Mouse (Mus musculus): ENCODE data around the gene Prdm16. TPM values are rescaled to one million over a fixed set of nuclear protein-coding genes. Genes with fewer than 3 reads are reported as not detected.

Gene Prdm16
- polyA plus RNA-seq (2015; fragmentation: Nextera tagmentation; extraction: Ambion mirVana), result 7.7 and 9.0 TPM in 2 replicates

DNA sequence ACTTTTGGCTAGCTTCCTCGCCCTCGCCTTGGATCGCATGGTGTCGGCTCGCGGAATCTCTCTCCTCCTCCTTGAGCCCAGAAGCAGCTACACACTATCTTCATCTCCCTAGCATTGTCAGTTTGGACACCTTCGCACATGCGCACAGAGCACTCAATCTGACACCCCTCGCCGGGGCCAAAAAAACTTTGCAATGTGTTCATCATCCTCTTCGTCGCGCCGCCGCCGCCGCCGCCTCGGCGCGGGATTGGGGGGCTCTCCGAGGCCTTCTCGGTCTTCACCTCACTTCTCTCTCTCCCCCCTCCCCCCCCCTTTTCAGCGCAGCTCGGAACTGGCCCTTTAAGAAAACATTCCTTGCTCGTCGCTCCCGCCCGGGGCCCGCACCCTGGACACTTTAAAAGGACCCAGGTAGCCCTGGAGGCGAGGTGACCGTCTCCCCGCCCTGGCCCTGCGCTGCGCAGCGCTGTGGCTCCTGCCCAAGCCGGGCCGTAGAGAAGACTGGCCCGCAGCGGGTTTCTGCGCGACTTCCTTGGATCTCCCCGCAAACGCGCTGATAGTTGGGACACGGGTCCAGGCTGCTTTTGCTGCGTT is at the start of gene Prdm16:
TSS of gene Prdm16 (minus strand) at position 153 of the 591 bp plus-strand sequence.
- H3K4me1 ChIP-seq, result peaks cover 42% of the 10 kb centered on the region
- peaks cover 70% of the 10 kb centered on the region for H3K27me3 ChIP-seq (replicated peaks)
- ATAC-seq (ENCODE audit: low FRiP score), result no peak; the same call in 1 of the 2 replicates
- no peaks in the 10 kb centered on the region for H3K9me3 ChIP-seq (replicated peaks)
- no peaks in the 10 kb centered on the region for H3K36me3 ChIP-seq
- peak within 1 kb of the TSS; percentile 44 for H3K4me3 ChIP-seq (replicated peaks)
- 1% methylated on average over 47 of the region's 47 CpGs for WGBS
- peak within 1 kb of the TSS; percentile 63 for H3K4me2 ChIP-seq
- peak within 1 kb of the TSS; percentile 46 for H3K9ac ChIP-seq (replicated peaks)
- H3K27ac ChIP-seq (replicated peaks), result peak within 1 kb of the TSS; percentile 77

DNA sequence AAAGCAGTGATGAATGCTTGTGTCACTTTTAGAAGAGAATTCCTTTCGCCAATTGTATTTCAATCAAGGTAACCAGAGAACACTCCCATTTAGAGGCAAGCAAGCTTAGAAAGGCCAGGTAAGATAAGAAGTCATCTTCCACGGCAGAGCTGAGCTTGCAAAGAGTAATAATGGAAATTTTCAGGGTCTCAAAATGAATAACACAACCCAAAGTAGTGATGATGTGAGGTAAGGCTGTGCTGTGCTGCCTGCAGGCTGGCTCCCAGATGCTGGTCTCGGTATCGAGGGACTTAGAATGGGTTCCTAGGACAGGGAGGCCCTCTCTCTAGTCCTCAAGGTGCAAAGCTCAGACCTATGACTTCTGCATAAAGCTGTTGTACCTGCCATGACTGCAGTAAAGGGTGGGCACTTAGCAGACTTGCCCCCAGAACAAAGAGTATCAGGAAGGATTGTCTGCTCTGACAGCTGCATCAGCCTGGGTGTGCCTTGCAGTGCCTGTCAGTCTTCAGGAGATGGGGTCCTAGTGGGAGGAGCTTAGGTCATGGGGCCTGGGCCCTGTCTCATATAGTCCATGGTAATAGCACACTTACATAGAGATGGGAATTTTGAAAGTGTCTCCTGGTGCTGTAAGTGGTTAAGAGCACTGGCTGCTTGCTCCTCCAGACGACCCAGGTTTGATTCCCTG is 46.5 kb upstream of the Prdm16 start:
- Histone ChIP-seq H3K4me1 (no peaks in the 10 kb centered on the region), H3K4me2 (no peak overlapping the region), H3K9me3 (replicated peaks) (no peaks in the 10 kb centered on the region), H3K27me3 (replicated peaks) (peaks cover 14% of the 10 kb centered on the region), H3K36me3 (no peaks in the 10 kb centered on the region), H3K27ac (replicated peaks) (no peak overlapping the region), H3K4me3 (replicated peaks) (no peak overlapping the region), H3K9ac (replicated peaks) (no peak overlapping the region)
- no peak for ATAC-seq (ENCODE audit: low FRiP score)
- WGBS, result 82% methylated on average over 5 of the region's 5 CpGs

DNA sequence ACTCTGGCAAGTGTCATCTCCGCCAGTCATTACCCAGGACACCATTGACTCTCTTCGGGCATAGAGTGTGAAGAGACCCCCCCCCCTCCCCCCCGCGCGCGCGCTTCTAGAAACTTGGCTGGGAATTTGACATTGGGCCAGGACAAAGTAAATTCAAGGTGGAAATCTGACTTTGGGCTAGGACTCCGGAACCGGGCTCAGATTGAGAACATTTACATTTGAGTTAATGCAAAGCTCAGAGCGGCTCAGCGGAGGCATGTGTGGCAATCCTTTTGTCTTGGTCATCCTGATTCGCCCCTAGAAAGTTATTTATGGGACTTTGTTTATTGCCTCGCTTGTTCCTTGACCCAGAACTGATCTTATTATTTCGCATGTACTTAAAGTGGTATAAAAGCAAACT is 45.6 kb upstream of the Prdm16 start:
- Histone ChIP-seq H3K9me3 (replicated peaks) (no peaks in the 10 kb centered on the region), H3K36me3 (no peaks in the 10 kb centered on the region), H3K27me3 (replicated peaks) (peaks cover 17% of the 10 kb centered on the region), H3K4me3 (replicated peaks) (no peak overlapping the region), H3K27ac (replicated peaks) (no peak overlapping the region), H3K4me1 (no peaks in the 10 kb centered on the region), H3K4me2 (no peak overlapping the region), H3K9ac (replicated peaks) (no peak overlapping the region)
- 19% methylated on average over 14 of the region's 14 CpGs for WGBS
- no peak for ATAC-seq (ENCODE audit: low FRiP score)

DNA sequence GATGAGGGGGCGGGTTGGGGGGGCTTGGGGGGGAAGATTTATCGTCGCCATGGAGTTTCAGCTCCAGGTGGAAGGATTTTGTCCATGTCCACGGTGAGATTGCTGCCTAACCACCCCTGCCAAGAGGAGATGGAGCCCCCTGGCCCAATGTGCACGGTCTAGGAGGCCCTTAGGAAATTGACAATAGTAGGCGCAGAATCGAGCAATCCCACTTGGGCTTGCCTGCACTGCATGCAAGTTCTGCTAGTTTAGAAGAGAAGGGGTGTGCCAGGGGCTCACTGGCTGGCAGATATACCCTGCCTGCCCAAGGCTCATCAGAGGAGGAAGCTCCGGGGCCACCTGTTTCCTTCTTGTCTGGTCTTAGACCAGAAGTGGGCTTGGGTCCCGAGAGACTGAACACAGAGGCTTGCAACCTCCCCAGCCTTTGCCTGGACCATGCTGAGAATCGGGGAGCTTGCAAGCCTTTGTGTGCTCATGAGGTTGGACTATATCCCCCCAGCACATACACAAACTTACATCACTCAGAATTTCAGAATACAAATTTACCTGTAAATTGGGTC is 38.8 kb upstream of the Prdm16 start:
- Histone ChIP-seq H3K4me2 (no peak overlapping the region), H3K27ac (replicated peaks) (no peak overlapping the region), H3K4me3 (replicated peaks) (no peak overlapping the region), H3K9ac (replicated peaks) (no peak overlapping the region), H3K9me3 (replicated peaks) (no peaks in the 10 kb centered on the region), H3K4me1 (peaks cover 18% of the 10 kb centered on the region), H3K27me3 (replicated peaks) (peaks cover 18% of the 10 kb centered on the region), H3K36me3 (no peaks in the 10 kb centered on the region)
- no peak for ATAC-seq (ENCODE audit: low FRiP score)
- WGBS, result 51% methylated on average over 10 of the region's 10 CpGs

DNA sequence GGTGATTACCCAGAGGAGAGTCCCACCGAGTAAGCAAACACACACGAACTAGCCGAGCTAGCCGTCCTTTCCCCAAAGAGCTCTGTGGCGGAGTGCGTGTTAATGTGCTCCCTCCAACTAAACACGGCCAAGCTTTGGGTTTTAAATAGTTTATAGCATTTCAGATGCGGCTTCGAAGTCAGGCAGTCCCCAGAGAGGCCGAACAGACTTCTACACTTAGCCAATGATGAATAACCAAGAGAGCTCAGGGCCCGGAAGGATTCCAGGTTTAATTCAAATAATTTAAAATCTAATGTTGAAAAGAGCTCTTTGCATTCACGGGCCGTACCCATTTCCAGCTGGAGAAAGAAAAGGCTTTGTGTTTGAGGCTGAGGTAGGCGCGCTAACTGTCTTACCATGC is 38.3 kb upstream of the Prdm16 start:
- ATAC-seq (ENCODE audit: low FRiP score), result no peak
- no peak overlapping the region for H3K4me3 ChIP-seq (replicated peaks)
- peaks cover 18% of the 10 kb centered on the region for H3K27me3 ChIP-seq (replicated peaks)

DNA sequence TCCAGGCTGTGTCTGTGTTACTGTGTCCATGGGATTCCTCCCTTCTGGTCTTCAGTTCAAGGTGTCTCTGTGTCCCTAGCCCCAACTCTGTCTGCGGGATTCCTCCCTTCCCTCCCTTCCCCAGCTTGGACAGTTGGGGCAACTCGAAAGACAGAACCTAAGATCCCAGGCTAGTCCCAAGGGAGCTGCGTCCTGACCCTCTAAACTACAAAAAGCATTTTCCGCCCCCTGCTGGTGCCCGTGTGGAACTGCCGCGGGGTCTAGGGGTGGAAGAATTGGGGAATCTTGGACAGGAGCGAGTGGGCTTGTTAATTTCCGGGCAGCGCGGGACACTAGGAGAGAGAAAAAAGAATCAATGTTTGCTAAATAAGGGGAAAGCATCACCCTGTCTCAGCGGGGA is 37.9 kb upstream of the Prdm16 start:
- no peak for ATAC-seq (ENCODE audit: low FRiP score)
- no peak overlapping the region for H3K4me3 ChIP-seq (replicated peaks)
- H3K4me1 ChIP-seq, result peaks cover 18% of the 10 kb centered on the region
- H3K9me3 ChIP-seq (replicated peaks), result no peaks in the 10 kb centered on the region
- no peaks in the 10 kb centered on the region for H3K36me3 ChIP-seq
- no peak overlapping the region for H3K27ac ChIP-seq (replicated peaks)
- H3K9ac ChIP-seq (replicated peaks), result no peak overlapping the region
- peak overlapping the region; percentile 40 for H3K4me2 ChIP-seq
- peaks cover 13% of the 10 kb centered on the region for H3K27me3 ChIP-seq (replicated peaks)
- WGBS, result 2% methylated on average over 12 of the region's 12 CpGs

More for the DNA sequence above, 38.3 kb upstream of the Prdm16 start:
- Histone ChIP-seq H3K9ac (replicated peaks) (no peak overlapping the region), H3K36me3 (no peaks in the 10 kb centered on the region), H3K27ac (replicated peaks) (no peak overlapping the region), H3K9me3 (replicated peaks) (no peaks in the 10 kb centered on the region), H3K4me2 (peak overlapping the region; percentile 40), H3K4me1 (peaks cover 18% of the 10 kb centered on the region)
- WGBS, result 14% methylated on average over 15 of the region's 15 CpGs

DNA sequence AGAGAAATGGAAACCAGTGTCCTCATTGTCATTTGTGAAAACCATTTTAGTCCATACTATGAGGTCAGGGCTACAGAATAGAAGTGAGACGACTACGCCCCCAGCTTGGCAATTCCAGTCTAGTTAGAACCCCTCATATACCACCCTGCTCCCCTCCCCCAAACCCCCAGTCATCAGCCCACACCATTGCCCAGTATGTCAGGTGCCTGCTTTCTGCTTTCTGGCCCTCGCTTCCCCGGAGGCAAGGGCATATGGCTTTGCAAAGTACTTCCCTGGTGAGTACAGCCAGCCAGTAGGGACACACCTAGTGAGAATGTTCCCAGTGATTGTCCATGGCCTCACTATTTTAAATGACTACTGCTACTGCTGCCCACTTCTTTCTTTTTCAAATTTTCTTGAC is 37.3 kb upstream of the Prdm16 start:
- no peak overlapping the region for H3K9ac ChIP-seq (replicated peaks)
- no peak overlapping the region for H3K4me3 ChIP-seq (replicated peaks)
- H3K4me1 ChIP-seq, result peaks cover 18% of the 10 kb centered on the region
- H3K27me3 ChIP-seq (replicated peaks), result peaks cover 13% of the 10 kb centered on the region
- no peak for ATAC-seq (ENCODE audit: low FRiP score)
- 78% methylated on average over 4 of the region's 4 CpGs for WGBS
- no peak overlapping the region for H3K4me2 ChIP-seq
- no peak overlapping the region for H3K27ac ChIP-seq (replicated peaks)
- H3K36me3 ChIP-seq, result no peaks in the 10 kb centered on the region
- no peaks in the 10 kb centered on the region for H3K9me3 ChIP-seq (replicated peaks)

DNA sequence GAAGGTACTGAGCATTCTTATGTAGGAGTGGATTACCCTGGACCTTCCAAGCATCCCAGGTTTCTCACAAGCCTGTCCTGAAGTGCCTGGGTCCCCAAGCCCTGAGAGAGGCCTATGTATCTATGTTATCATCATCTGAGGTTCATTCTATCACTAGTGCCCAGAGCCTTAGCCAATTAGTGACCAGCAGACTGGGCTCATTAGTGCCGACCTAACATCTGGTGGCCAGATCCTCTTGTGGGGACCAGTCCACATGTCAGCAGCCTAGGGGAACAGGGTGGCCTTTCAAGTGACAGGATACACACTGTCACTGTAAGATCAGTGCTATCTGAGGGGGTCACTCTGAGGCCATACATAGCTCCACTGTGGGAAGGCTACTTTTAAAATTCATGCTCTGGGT is 35.4 kb upstream of the Prdm16 start:
- no peak overlapping the region for H3K4me2 ChIP-seq
- H3K36me3 ChIP-seq, result no peaks in the 10 kb centered on the region
- no peak overlapping the region for H3K27ac ChIP-seq (replicated peaks)
- H3K9me3 ChIP-seq (replicated peaks), result no peaks in the 10 kb centered on the region
- H3K4me3 ChIP-seq (replicated peaks), result no peak overlapping the region
- 67% methylated on average over 1 of the region's 1 CpGs for WGBS
- no peak for ATAC-seq (ENCODE audit: low FRiP score)
- peaks cover 18% of the 10 kb centered on the region for H3K4me1 ChIP-seq
- H3K27me3 ChIP-seq (replicated peaks), result peaks cover 10% of the 10 kb centered on the region
- H3K9ac ChIP-seq (replicated peaks), result no peak overlapping the region

DNA sequence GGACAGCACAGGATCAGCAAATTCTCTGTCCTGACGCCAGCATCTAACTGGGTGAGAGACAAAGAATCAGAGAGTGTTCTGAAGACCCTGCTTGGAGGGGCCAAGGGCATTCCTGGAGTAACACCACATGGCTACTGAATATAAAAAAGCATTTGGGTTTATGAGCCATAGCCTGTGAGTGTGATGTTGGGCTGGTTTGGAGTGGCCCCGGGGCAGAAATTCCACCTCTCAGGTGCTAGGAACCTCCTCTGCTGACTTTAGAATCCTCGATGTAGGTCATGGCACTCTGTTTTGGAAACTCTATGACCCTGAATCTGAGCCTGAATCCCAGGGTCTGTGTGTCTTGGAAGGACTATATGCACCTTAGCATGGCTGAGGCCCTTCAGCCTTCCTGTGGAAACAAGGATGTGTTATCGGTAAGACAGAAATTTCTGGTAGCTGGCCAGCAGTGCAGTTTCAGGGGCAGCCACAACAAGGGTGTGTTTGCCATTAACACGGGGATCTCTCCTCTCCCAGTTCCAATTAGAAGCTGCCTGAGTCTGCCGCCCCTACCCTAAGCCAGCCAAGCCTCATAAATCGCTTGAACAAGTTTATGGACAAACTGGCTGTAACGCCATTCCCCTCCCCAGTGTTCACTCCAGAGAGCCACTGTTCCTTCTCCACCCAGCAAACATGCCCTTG is 34.7 kb upstream of the Prdm16 start:
- Histone ChIP-seq H3K4me3 (replicated peaks) (no peak overlapping the region), H3K27me3 (replicated peaks) (peaks cover 10% of the 10 kb centered on the region), H3K9ac (replicated peaks) (no peak overlapping the region), H3K4me2 (no peak overlapping the region), H3K27ac (replicated peaks) (no peak overlapping the region), H3K4me1 (peaks cover 18% of the 10 kb centered on the region), H3K36me3 (no peaks in the 10 kb centered on the region), H3K9me3 (replicated peaks) (no peaks in the 10 kb centered on the region)
- WGBS, result 41% methylated on average over 8 of the region's 8 CpGs
- ATAC-seq (ENCODE audit: low FRiP score), result no peak

DNA sequence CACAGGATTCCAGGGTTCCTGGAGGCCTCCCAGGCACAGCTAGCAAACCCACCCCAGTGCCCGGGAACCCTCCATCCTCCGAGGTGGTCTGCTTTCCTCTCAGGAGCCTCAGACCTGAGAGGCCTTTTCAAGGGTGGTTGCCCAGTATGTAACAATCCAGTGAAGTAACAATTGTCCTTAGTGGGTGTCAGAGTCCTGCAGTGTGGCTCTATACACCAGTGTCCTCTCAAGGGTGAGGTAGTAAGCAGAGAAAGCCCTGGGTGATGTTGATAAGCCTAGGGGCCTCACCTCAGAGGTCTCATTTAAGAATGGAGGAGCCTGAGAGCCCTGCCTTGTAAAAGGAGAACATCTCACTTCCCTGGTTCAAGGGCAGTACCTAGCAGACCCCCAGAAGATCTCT is 31.1 kb upstream of the Prdm16 start, which contains the start of gene Actrt2:
TSS of gene Actrt2 (minus strand) at position 101 of the 400 bp plus-strand sequence.
- Histone ChIP-seq H3K9ac (replicated peaks) (no peak within 1 kb of the TSS), H3K4me1 (0 out of 2 replicates have a peak, but pooled peaks cover 3% of the 10 kb centered on the region), H3K4me2 (no peak within 1 kb of the TSS), H3K9me3 (replicated peaks) (no peaks in the 10 kb centered on the region), H3K27ac (replicated peaks) (no peak within 1 kb of the TSS), H3K36me3 (no peaks in the 10 kb centered on the region), H3K27me3 (replicated peaks) (peaks cover 6% of the 10 kb centered on the region; the same call in 1 of the 2 replicates), H3K4me3 (replicated peaks) (no peak within 1 kb of the TSS)
- WGBS, result 84% methylated on average over 2 of the region's 2 CpGs
- ATAC-seq (ENCODE audit: low FRiP score), result no peak

DNA sequence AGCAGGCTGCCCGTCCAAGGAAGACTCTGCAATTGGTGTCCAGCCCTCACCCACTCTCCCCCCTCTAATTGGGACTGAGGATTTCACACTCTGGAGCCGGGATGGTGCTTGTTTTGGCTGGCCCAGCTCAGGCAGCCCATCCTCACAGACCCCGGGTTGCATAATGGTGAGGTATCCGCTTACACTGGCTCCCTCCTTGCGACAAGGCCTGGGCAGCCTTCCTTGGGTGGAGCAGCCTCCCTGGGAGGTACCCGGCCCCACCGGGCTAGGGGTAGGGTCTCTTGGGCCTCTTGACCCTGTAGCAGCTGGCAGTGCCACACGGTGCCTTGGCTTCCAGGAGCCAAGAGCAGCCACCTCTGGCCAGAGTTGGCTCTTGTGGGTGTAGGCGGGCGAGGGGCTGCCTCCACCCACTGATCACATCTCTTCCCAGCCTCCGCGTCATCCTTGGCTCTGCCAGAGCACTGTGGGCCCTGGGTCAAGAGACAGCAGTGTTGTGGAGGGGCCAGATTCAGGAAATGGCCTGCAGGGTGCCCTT is 26.1 kb upstream of the Prdm16 start:
- 69% methylated on average over 12 of the region's 12 CpGs for WGBS
- no peaks in the 10 kb centered on the region for H3K4me1 ChIP-seq
- no peak overlapping the region for H3K27ac ChIP-seq (replicated peaks)
- H3K4me3 ChIP-seq (replicated peaks), result no peak overlapping the region
- H3K9me3 ChIP-seq (replicated peaks), result no peaks in the 10 kb centered on the region
- no peaks in the 10 kb centered on the region for H3K36me3 ChIP-seq
- no peak overlapping the region for H3K9ac ChIP-seq (replicated peaks)
- H3K27me3 ChIP-seq (replicated peaks), result peaks cover 9% of the 10 kb centered on the region; the same call in 1 of the 2 replicates
- no peak overlapping the region for H3K4me2 ChIP-seq
- ATAC-seq (ENCODE audit: low FRiP score), result no peak
